In the genomic region with DNA sequence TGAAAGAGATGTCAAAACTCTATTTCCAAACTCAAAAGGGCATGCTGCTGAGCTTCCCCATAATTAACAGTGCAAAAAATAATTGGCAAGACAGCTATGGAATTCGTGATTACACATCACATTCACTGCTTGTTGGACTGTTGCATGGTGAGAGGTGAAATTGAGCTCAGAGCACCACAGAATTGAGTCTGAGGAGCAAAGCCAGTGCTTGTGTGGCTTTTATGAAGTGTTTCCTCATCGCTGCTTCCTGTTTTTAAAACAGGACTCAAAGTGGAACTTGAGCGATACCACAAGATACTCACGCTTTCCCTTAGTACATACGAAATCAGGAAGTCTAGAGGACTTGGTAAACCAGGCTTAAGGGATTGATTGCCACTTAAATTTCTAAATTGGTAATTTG, we compare ENCODE assay signal across 1 mouse cellular context.
TF ChIP-seq lines count a peak whose summit lies in the region.

No protein-coding gene starts in this region.

TF ChIP-seq in CH12.LX, 34 proteins besides CTCF, POLR2A, EP300 and RAD21 (continued from another document):
- TF ChIP-seq JUND (conservative IDR thresholded peaks at IDR 0.05; ENCODE audit: low read depth, low read length) (peak; percentile 57), PAX5 (IDR thresholded peaks at IDR 0.05; ENCODE audit: low read length) (no peak), MXI1 (IDR thresholded peaks at IDR 0.05; ENCODE audit: low read depth, low read length) (no peak), HCFC1 (IDR thresholded peaks at IDR 0.05; ENCODE audit: low read depth, low read length) (peak; percentile 28; the same call in 1 of the 2 replicates), ZKSCAN1 (IDR thresholded peaks at IDR 0.05; ENCODE audit: borderline replicate concordance, low read depth, low read length) (no peak), TBP (conservative IDR thresholded peaks at IDR 0.05; ENCODE audit: low read depth, low read length) (0 out of 2 replicates have a peak, but pooled peaks have one; percentile 30), MAZ (IDR thresholded peaks at IDR 0.05; ENCODE audit: low read depth, low read length) (no peak), RCOR1 (conservative IDR thresholded peaks at IDR 0.05; ENCODE audit: low read depth, low read length) (no peak), SMC3 (IDR thresholded peaks at IDR 0.05; ENCODE audit: low read depth, low read length) (no peak), MAX (IDR thresholded peaks at IDR 0.05; ENCODE audit: low read length) (peak; percentile 28; the same call in 1 of the 2 replicates), NELFE (IDR thresholded peaks at IDR 0.05; ENCODE audit: low read depth, low read length) (no peak), KAT2A (IDR thresholded peaks at IDR 0.05; ENCODE audit: insufficient replicate concordance, low read length) (no peak), GABPA (IDR thresholded peaks at IDR 0.05; ENCODE audit: insufficient replicate concordance, low read depth, low read length) (no peak), USF1 (IDR thresholded peaks at IDR 0.05; ENCODE audit: low read depth, low read length) (no peak), ZMIZ1 (IDR thresholded peaks at IDR 0.05; ENCODE audit: low read depth, low read length) (no peak), E2F4 (IDR thresholded peaks at IDR 0.05; ENCODE audit: insufficient replicate concordance, low read depth, low read length) (no peak), MYC (IDR thresholded peaks at IDR 0.05; ENCODE audit: low read depth, low read length) (no peak; the same call in 1 of the 2 replicates), TCF12 (IDR thresholded peaks at IDR 0.05; ENCODE audit: low read depth, low read length) (no peak), CHD1 (IDR thresholded peaks at IDR 0.05; ENCODE audit: low read depth, low read length) (no peak), NRF1 (IDR thresholded peaks at IDR 0.05; ENCODE audit: low read depth, low read length) (no peak), CHD2 (IDR thresholded peaks at IDR 0.05; ENCODE audit: low read length) (no peak), MEF2A (IDR thresholded peaks at IDR 0.05; ENCODE audit: borderline replicate concordance, low read depth, low read length) (no peak), POLR2AphosphoS2 (IDR thresholded peaks at IDR 0.05; ENCODE audit: low read depth, low read length) (no peak)
